Mouse (Mus musculus) intestine, embryonic 14.5 days (tissue): ENCODE data around the gene Dao. TPM values are rescaled to one million over a fixed set of nuclear protein-coding genes. Genes with fewer than 3 reads are reported as not detected.

Experiments
- ATAC-seq: fragments of 200-750 bp; cut with Nextera tagmentation; replicated peaks from 2 replicates; pipeline ENCODE4 v1.8.0; 2017; ENCODE audit warnings: low read depth, moderate number of reproducible peaks, moderate TSS enrichment, moderate library complexity; ENCODE audit not compliant: low FRiP score, low TSS enrichment
- DNase-seq: peaks from one replicate; pipeline ENCODE4 v3.0.0-alpha.2; 2018; ENCODE audit warnings: low spot score
- H3K27ac ChIP-seq: fragments of 300-500 bp; sonication (generic); 2 replicates; pipeline ENCODE4 v1.5.1; 2014; ENCODE audit warnings: low read depth, mild to moderate bottlenecking, control low read depth
- H3K27me3 ChIP-seq: fragments of 300-500 bp; sonication (generic); replicated peaks from 2 replicates; pipeline ENCODE4 v1.6.1; 2014; ENCODE audit warnings: low read length, control low read depth; ENCODE audit not compliant: control insufficient read depth, insufficient read depth
- H3K36me3 ChIP-seq: fragments of 300-500 bp; sonication (generic); 2 replicates; pipeline ENCODE4 v1.6.1; 2014; ENCODE audit warnings: low read length, control low read depth; ENCODE audit not compliant: control insufficient read depth, insufficient read depth
- H3K4me1 ChIP-seq: fragments of 300-500 bp; sonication (generic); replicated peaks from 2 replicates; pipeline ENCODE4 v1.6.1; 2014; ENCODE audit warnings: low read length, control low read depth, mixed read lengths; ENCODE audit not compliant: control insufficient read depth, insufficient read depth
- H3K4me2 ChIP-seq: fragments of 300-500 bp; sonication (generic); 2 replicates; pipeline ENCODE4 v1.6.1; 2014; ENCODE audit warnings: low read length
- H3K4me3 ChIP-seq: fragments of 300-500 bp; sonication (generic); 2 replicates; pipeline ENCODE4 v1.5.1; 2014; ENCODE audit warnings: low read depth, low read length, control low read depth, mixed read lengths
- H3K9ac ChIP-seq: fragments of 300-500 bp; sonication (generic); 2 replicates; pipeline ENCODE4 v1.6.1; 2014; ENCODE audit warnings: mild to moderate bottlenecking, low read length
- H3K9me3 ChIP-seq: fragments of 300-500 bp; sonication (generic); 2 replicates; pipeline ENCODE4 v1.6.1; 2016; ENCODE audit warnings: low read length, control low read depth; ENCODE audit not compliant: control insufficient read depth
- WGBS: fragments of 180-500 bp; shearing (Covaris S2); extraction: QIAGEN DNeasy Blood & Tissue Kit; methylation state at CpG from one replicate; pipeline ENCODE4 v1.1.7; 2014; 5-methylcytosine and 5-hydroxymethylcytosine counted together
- polyA plus RNA-seq: library from polyadenylated mRNA; unstranded; fragments of >200 nt; fragmentation: Nextera tagmentation; extraction: Ambion mirVana; gene quantifications from 2 replicates; pipeline ENCODE4 v1.2.1, GENCODE M21; 2014

Dao gene
- polyA plus RNA-seq, 1 experiment from 2014 or later = 5.1 TPM

GRCm38 (mm10) chr5:114057129-114057731 is 53.7 kb downstream of the Dao start:
- 73% methylated on average over 9 of the region's 9 CpGs for WGBS
- no peaks in the 10 kb centered on the region for H3K9me3 ChIP-seq

GRCm38 (mm10) chr5:114061675-114062074 is 58.2 kb downstream of the Dao start:
- Histone ChIP-seq H3K36me3 (no peaks in the 10 kb centered on the region), H3K27me3 (no peaks in the 10 kb centered on the region), H3K9me3 (no peaks in the 10 kb centered on the region), H3K4me1 (no peaks in the 10 kb centered on the region), H3K4me3 (no peak overlapping the region), H3K9ac (no peak overlapping the region), H3K4me2 (no peak overlapping the region), H3K27ac (no peak overlapping the region)
- 42% methylated on average over 7 of the region's 7 CpGs for WGBS
- no peak for DNase-seq
- ATAC-seq = no peak

More at GRCm38 (mm10) chr5:114057129-114057731, 53.7 kb downstream of the Dao start:
- no peak overlapping the region for H3K27ac ChIP-seq
- ATAC-seq (no peak), DNase-seq (no peak)
- H3K9ac ChIP-seq = no peak overlapping the region
- no peak overlapping the region for H3K4me2 ChIP-seq
- no peaks in the 10 kb centered on the region for H3K27me3 ChIP-seq
- no peak overlapping the region for H3K4me3 ChIP-seq
- H3K36me3 ChIP-seq = no peaks in the 10 kb centered on the region
- no peaks in the 10 kb centered on the region for H3K4me1 ChIP-seq

- no peak overlapping the region for H3K27ac ChIP-seq
- 76% methylated on average over 4 of the region's 4 CpGs for WGBS
- ATAC-seq (no peak), DNase-seq (no peak)
- H3K9ac ChIP-seq = no peak overlapping the region
- H3K27me3 ChIP-seq = no peaks in the 10 kb centered on the region
- H3K4me1 ChIP-seq = no peaks in the 10 kb centered on the region
- H3K9me3 ChIP-seq = no peaks in the 10 kb centered on the region
- H3K4me3 ChIP-seq = no peak overlapping the region
- no peaks in the 10 kb centered on the region for H3K36me3 ChIP-seq
- no peak overlapping the region for H3K4me2 ChIP-seq
Measured at GRCm38 (mm10) chr5:114063958-114064357, 60.5 kb downstream of the Dao start.

- no peaks in the 10 kb centered on the region for H3K9me3 ChIP-seq
- H3K4me1 ChIP-seq = no peaks in the 10 kb centered on the region
- H3K9ac ChIP-seq = no peak within 1 kb of the TSS
- no peaks in the 10 kb centered on the region for H3K36me3 ChIP-seq
- 93% methylated on average over 6 of the region's 6 CpGs for WGBS
- no peak within 1 kb of the TSS for H3K4me2 ChIP-seq
- H3K27ac ChIP-seq = no peak within 1 kb of the TSS
- no peak within 1 kb of the TSS for H3K4me3 ChIP-seq
- H3K27me3 ChIP-seq = no peaks in the 10 kb centered on the region
- ATAC-seq (no peak), DNase-seq (no peak)
Measured at GRCm38 (mm10) chr5:114065161-114065560, 61.7 kb downstream of the Dao start, which contains the start of gene Usp30. Gene Usp30, plus strand, starts transcription at chr5:114065461.

GRCm38 (mm10) chr5:114066601-114067000 is 63.1 kb downstream of the Dao start:
- Histone ChIP-seq H3K4me1 (no peaks in the 10 kb centered on the region), H3K9me3 (no peaks in the 10 kb centered on the region), H3K4me3 (no peak overlapping the region), H3K9ac (no peak overlapping the region), H3K27me3 (no peaks in the 10 kb centered on the region), H3K36me3 (no peaks in the 10 kb centered on the region), H3K27ac (no peak overlapping the region), H3K4me2 (no peak overlapping the region)
- 42% methylated on average over 6 of the region's 6 CpGs for WGBS
- DNase-seq (no peak), ATAC-seq (no peak)

- no peak for DNase-seq
- no peak overlapping the region for H3K4me2 ChIP-seq
- no peaks in the 10 kb centered on the region for H3K4me1 ChIP-seq
Measured at GRCm38 (mm10) chr5:114067543-114067942, 64.0 kb downstream of the Dao start.

GRCm38 (mm10) chr5:114067982-114068381 is 64.5 kb downstream of the Dao start:
- no peak overlapping the region for H3K4me2 ChIP-seq
- H3K27me3 ChIP-seq = no peaks in the 10 kb centered on the region
- no peaks in the 10 kb centered on the region for H3K36me3 ChIP-seq
- H3K9ac ChIP-seq = no peak overlapping the region
- DNase-seq = no peak
- no peak for ATAC-seq
- no peaks in the 10 kb centered on the region for H3K4me1 ChIP-seq
- no peak overlapping the region for H3K27ac ChIP-seq
- H3K4me3 ChIP-seq = no peak overlapping the region
- H3K9me3 ChIP-seq = no peaks in the 10 kb centered on the region
- WGBS = 71% methylated on average over 9 of the region's 9 CpGs

More at GRCm38 (mm10) chr5:114067543-114067942, 64.0 kb downstream of the Dao start:
- H3K9me3 ChIP-seq = no peaks in the 10 kb centered on the region
- H3K9ac ChIP-seq = no peak overlapping the region
- H3K36me3 ChIP-seq = no peaks in the 10 kb centered on the region
- no peak overlapping the region for H3K4me3 ChIP-seq
- H3K27ac ChIP-seq = no peak overlapping the region
- H3K27me3 ChIP-seq = no peaks in the 10 kb centered on the region
- no peak for ATAC-seq
- 80% methylated on average over 9 of the region's 9 CpGs for WGBS

GRCm38 (mm10) chr5:114070858-114071257 is 67.4 kb downstream of the Dao start:
- Histone ChIP-seq H3K9ac (no peak overlapping the region), H3K27me3 (no peaks in the 10 kb centered on the region), H3K4me1 (no peaks in the 10 kb centered on the region), H3K36me3 (no peaks in the 10 kb centered on the region), H3K9me3 (no peaks in the 10 kb centered on the region), H3K27ac (no peak overlapping the region), H3K4me3 (no peak overlapping the region), H3K4me2 (no peak overlapping the region)
- DNase-seq (no peak), ATAC-seq (no peak)
- WGBS = 90% methylated on average over 4 of the region's 4 CpGs

- H3K9me3 ChIP-seq = no peaks in the 10 kb centered on the region
- H3K27me3 ChIP-seq = no peaks in the 10 kb centered on the region
- no peak overlapping the region for H3K27ac ChIP-seq
- no peak for ATAC-seq
- WGBS = 48% methylated on average over 2 of the region's 2 CpGs
- H3K4me3 ChIP-seq = no peak overlapping the region
- DNase-seq = no peak
- H3K9ac ChIP-seq = no peak overlapping the region
- H3K4me1 ChIP-seq = no peaks in the 10 kb centered on the region
- H3K36me3 ChIP-seq = no peaks in the 10 kb centered on the region
- H3K4me2 ChIP-seq = no peak overlapping the region
Measured at GRCm38 (mm10) chr5:114072262-114072661, 68.8 kb downstream of the Dao start.
